Mouse (Mus musculus) brain, embryonic 14.5 days (tissue): ENCODE results near the gene Luc7l.

Experiments
- CTCF ChIP-seq: fragments of 200-500 bp; IDR thresholded peaks from 2 replicates; pipeline ENCODE4 v1.5.1; 2012; ENCODE audit warnings: inconsistent platforms, mild to moderate bottlenecking, moderate library complexity, borderline replicate concordance; ENCODE audit not compliant: insufficient read depth, insufficient read length; ENCODE audit errors: extremely low read depth
- POLR2A ChIP-seq: fragments of 200-500 bp; IDR thresholded peaks from 2 replicates; pipeline ENCODE4 v1.6.1; 2012; ENCODE audit warnings: mild to moderate bottlenecking, inconsistent platforms, borderline replicate concordance; ENCODE audit not compliant: poor library complexity, insufficient read depth, insufficient read length, severe bottlenecking; ENCODE audit errors: extremely low read depth

GRCm38 (mm10) chr17:26315474-26315873 is 62.8 kb downstream of the Luc7l start:
- TF ChIP-seq CTCF, result no peak
- TF ChIP-seq POLR2A, result no peak
